Mouse (Mus musculus) forebrain, embryonic 13.5 days (tissue): ENCODE results near the gene Sash1. TPM values are rescaled to one million over a fixed set of nuclear protein-coding genes. Genes with fewer than 3 reads are reported as not detected.
A peak's percentile ranks its signal among the peaks of the same experiment; 100 is the strongest.

ENCODE experiments used
- ATAC-seq: fragments of 200-750 bp; cut with Nextera tagmentation; 2 replicates; pipeline ENCODE4 v1.8.0; 2017
- H3K27ac ChIP-seq: fragments of 300-500 bp; sonication (generic); 2 replicates; pipeline ENCODE4 v1.5.1; 2015; ENCODE audit warnings: inconsistent platforms, mild to moderate bottlenecking, moderate library complexity
- H3K27me3 ChIP-seq: fragments of 300-500 bp; sonication (generic); 2 replicates; pipeline ENCODE4 v1.6.1; 2015; ENCODE audit warnings: mild to moderate bottlenecking, inconsistent platforms
- H3K36me3 ChIP-seq: fragments of 300-500 bp; sonication (generic); 2 replicates; pipeline ENCODE4 v1.6.1; 2015; ENCODE audit warnings: mild to moderate bottlenecking, inconsistent platforms; ENCODE audit not compliant: poor library complexity, severe bottlenecking
- H3K4me1 ChIP-seq: fragments of 300-500 bp; sonication (generic); 2 replicates; pipeline ENCODE4 v1.6.1; 2015; ENCODE audit warnings: inconsistent platforms
- H3K4me2 ChIP-seq: fragments of 300-500 bp; sonication (generic); 2 replicates; pipeline ENCODE4 v1.6.1; 2015; ENCODE audit warnings: inconsistent platforms, mild to moderate bottlenecking, moderate library complexity
- H3K4me3 ChIP-seq: fragments of 300-500 bp; sonication (generic); 2 replicates; pipeline ENCODE4 v1.5.1; 2015; ENCODE audit warnings: mild to moderate bottlenecking, inconsistent platforms
- H3K9ac ChIP-seq: fragments of 300-500 bp; sonication (generic); 2 replicates; pipeline ENCODE4 v1.6.1; 2015; ENCODE audit warnings: mild to moderate bottlenecking, inconsistent platforms
- H3K9me3 ChIP-seq: fragments of 300-500 bp; sonication (generic); replicated peaks from 2 replicates; pipeline ENCODE4 v1.6.1; 2016; ENCODE audit warnings: inconsistent platforms
- WGBS: fragments of 180-500 bp; shearing (Covaris S2); methylation state at CpG from one replicate; pipeline ENCODE4 v1.1.7; 2015; 5-methylcytosine and 5-hydroxymethylcytosine counted together
- polyA plus RNA-seq: library from polyadenylated mRNA; unstranded; fragments of >200 nt; fragmentation: Nextera tagmentation; extraction: Ambion mirVana; gene quantifications from 2 replicates; pipeline ENCODE4 v1.2.1, GENCODE M21; 2015

The Sash1 gene
- polyA plus RNA-seq, 1 experiment from 2014 or later = 2.5 TPM

DNA sequence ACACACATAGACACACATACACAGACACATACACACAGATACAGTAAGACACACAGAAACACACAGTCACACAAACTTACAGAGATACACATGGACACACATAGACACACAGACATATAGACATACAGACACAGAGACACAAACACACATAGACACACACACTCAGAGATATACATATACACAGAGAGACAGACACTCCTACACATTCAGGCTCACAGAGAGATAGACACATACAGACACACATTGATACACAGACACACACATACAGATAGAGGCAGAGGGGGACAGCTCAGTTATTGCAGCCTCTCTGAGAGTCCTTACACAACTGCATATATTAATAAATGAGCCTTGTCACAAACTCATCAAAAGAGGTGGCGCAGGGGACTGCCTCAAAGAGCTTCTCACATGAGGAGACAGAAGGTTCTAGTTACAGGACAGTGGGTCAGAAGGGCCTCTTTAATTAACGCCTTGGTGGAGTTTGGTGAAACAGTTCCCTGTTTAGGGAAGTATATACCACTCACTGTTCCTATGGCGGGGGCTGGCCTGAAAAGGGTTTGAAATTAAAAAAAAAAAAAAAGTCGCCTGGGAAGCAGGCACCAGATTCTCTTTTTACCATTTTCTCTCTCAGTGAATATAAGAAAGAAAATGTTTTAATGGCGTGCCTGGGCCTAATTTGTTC, 12.4 kb upstream of the Sash1 start:
- H3K4me1 ChIP-seq = no peaks in the 10 kb centered on the region
- H3K27ac ChIP-seq = no peak overlapping the region
- no peak for ATAC-seq
- H3K9me3 ChIP-seq = no peaks in the 10 kb centered on the region
- H3K4me3 ChIP-seq = no peak overlapping the region
- no peaks in the 10 kb centered on the region for H3K36me3 ChIP-seq
- H3K4me2 ChIP-seq = no peak overlapping the region
- H3K27me3 ChIP-seq = no peaks in the 10 kb centered on the region
- whole genome bisulfite sequencing = 55% methylated on average over 5 of the region's 5 CpGs
- no peak overlapping the region for H3K9ac ChIP-seq

DNA sequence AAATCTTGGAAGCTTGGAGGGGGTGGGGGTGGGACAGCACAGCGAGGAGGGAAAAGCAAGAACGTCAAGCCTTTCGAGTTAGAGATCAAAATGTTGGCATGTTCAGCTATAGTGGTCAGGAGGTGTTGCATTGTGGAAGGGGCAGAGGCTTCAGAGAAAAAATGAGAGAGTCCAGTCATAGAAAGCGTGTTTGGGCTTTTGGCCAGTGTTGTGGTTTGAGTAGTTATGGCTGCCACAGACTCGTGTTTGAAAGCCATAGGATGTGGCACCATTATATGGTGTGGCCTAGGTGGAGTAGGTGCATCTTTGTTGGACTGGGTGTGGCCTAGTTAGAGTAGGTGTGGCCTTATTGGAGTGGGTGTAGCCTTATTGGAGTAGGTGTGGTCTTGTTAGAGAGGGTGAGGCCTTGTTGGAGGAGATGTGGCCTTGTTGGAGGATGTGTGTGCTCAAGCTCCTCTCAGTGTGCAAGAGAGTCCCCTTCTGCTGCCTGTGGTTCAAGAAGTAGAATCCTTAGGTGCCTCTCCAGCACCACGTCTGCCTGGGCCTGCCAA, 9.2 kb upstream of the Sash1 start:
- no peaks in the 10 kb centered on the region for H3K36me3 ChIP-seq
- H3K4me2 ChIP-seq = no peak overlapping the region
- H3K9me3 ChIP-seq = no peaks in the 10 kb centered on the region
- ATAC-seq = no peak
- no peak overlapping the region for H3K27ac ChIP-seq
- no peaks in the 10 kb centered on the region for H3K4me1 ChIP-seq
- no peaks in the 10 kb centered on the region for H3K27me3 ChIP-seq
- 91% methylated on average over 6 of the region's 6 CpGs for WGBS
- no peak overlapping the region for H3K4me3 ChIP-seq
- H3K9ac ChIP-seq = no peak overlapping the region

DNA sequence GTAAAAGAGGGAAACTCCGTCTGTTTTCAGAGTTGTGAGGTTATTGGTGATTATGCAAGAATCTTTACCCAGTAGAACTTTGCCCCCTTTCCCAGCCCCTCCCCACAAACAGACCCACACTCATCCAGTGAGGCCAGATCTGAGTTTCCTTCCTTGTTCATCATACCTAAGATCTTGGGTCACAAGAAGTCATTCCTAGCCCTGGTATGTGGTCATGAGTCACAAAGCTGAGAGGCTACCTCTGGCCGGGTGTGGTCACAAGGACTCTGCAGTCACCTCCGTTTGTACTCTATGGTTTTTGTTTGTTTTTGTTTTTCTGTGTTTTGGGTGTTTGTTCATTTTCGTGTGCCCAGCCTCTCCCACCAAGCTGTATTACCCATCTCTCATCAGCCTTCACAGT, 4.6 kb upstream of the Sash1 start:
- ATAC-seq = no peak
- Histone ChIP-seq H3K4me2 (no peak overlapping the region), H3K4me3 (no peak overlapping the region), H3K4me1 (peaks cover 2% of the 10 kb centered on the region; the same call in 1 of the 2 replicates), H3K27ac (no peak overlapping the region), H3K36me3 (no peaks in the 10 kb centered on the region), H3K27me3 (peaks cover 10% of the 10 kb centered on the region; the same call in 1 of the 2 replicates), H3K9me3 (no peaks in the 10 kb centered on the region), H3K9ac (no peak overlapping the region)
- 93% methylated on average over 4 of the region's 4 CpGs for WGBS

DNA sequence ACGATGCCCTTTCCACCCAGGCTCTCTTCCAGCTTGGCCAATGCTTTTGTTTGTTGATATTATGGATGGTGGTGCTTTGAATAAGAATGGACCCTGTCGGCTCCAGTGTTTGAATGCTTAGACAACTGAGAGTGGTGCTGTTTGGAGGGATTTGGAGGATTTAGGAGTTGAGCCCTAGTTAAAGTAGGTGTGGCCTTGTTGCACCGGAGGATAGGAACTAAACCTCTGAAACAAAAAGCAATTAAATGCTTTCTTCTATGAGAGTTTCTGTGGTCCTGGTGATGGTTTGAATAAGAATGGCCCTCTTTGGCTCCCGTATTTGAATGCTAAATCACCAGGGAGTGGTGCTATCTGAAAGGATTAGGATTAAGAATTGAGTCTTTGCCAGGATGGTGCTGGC, 3.5 kb upstream of the Sash1 start:
- no peak for ATAC-seq
- WGBS = 6% methylated on average over 4 of the region's 4 CpGs
- no peak overlapping the region for H3K9ac ChIP-seq
- peaks cover 6% of the 10 kb centered on the region; the same call in 1 of the 2 replicates for H3K4me1 ChIP-seq
- H3K4me3 ChIP-seq = no peak overlapping the region
- H3K4me2 ChIP-seq = no peak overlapping the region
- no peaks in the 10 kb centered on the region for H3K9me3 ChIP-seq
- no peaks in the 10 kb centered on the region for H3K36me3 ChIP-seq
- no peak overlapping the region for H3K27ac ChIP-seq
- peaks cover 14% of the 10 kb centered on the region; the same call in 1 of the 2 replicates for H3K27me3 ChIP-seq

DNA sequence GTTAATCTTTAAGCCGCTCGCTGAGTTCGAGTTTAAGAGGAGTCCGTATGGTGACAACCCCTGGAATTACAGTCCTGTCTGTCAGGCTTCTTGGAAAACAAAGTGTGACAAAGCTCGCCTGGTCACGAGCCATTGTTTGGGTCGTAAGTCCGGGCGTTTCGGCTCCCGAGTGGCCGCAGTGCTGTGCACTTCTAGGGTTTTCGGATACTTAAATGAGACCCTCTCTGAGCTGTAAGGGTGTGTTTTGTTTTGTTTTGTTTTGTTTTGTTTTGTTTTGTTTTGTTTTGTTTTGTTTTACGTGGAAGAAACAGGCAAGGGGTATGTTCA, 621 bp upstream of the Sash1 start:
- Histone ChIP-seq H3K27ac (peak overlapping the region; percentile 85), H3K9ac (peak overlapping the region; percentile 69), H3K27me3 (peaks cover 14% of the 10 kb centered on the region; the same call in 1 of the 2 replicates), H3K4me2 (peak overlapping the region; percentile 87), H3K9me3 (no peaks in the 10 kb centered on the region), H3K4me1 (peaks cover 13% of the 10 kb centered on the region; the same call in 1 of the 2 replicates), H3K4me3 (peak overlapping the region; percentile 65), H3K36me3 (no peaks in the 10 kb centered on the region)
- ATAC-seq = no peak; the same call in 1 of the 2 replicates
- 1% methylated on average over 14 of the region's 14 CpGs for WGBS

DNA sequence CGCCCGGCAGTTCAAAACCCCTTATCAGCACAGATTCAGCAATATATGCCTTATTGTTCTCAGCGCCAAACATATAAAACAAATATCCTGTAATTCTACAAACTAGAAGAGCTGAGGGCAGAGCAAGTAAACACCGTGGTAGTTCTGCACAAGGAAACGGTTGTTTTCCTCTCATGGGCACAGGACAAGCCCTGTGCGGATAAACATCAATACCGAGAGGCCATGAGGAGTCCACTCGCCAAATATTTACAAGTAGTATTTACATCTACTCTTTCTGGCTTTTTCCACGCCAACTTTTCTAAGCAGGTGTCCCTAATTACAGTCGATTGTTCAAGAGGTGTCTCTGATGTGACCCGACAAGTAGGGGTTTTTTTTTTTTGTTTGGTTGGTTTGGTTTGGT, 669 bp downstream of the Sash1 start:
- no peak for ATAC-seq
- 3% methylated on average over 11 of the region's 11 CpGs for WGBS
- peak overlapping the region; percentile 69 for H3K9ac ChIP-seq

DNA sequence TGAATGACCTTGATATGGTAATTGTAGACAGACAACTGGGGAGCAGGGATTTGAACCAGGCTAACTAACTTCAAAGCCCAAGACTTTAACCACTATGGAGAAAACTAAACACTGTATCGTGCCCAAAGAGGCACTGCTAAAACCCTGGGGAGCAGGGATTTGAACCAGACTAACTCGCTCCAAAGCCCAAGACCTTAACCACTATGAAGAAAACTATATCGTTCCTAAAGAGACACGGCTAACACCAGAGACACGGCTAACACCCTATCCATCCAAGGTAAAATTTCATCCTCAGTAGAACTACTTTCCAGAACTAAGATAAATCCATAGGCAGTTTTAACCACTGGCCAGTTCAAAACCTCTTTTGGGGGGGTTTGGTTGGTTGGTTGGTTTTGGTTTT, 1.3 kb downstream of the Sash1 start:
- Histone ChIP-seq H3K9me3 (no peaks in the 10 kb centered on the region), H3K36me3 (no peaks in the 10 kb centered on the region), H3K4me3 (0 out of 2 replicates have a peak overlapping the region, but pooled peaks have one; percentile 65), H3K27me3 (peaks cover 14% of the 10 kb centered on the region; the same call in 1 of the 2 replicates), H3K27ac (no peak overlapping the region), H3K9ac (no peak overlapping the region), H3K4me2 (peak overlapping the region; percentile 87), H3K4me1 (peaks cover 17% of the 10 kb centered on the region; the same call in 1 of the 2 replicates)
- WGBS = 56% methylated on average over 5 of the region's 5 CpGs
- no peak for ATAC-seq

More for the DNA sequence above, 669 bp downstream of the Sash1 start:
- Histone ChIP-seq H3K9me3 (no peaks in the 10 kb centered on the region), H3K27me3 (peaks cover 14% of the 10 kb centered on the region; the same call in 1 of the 2 replicates), H3K36me3 (no peaks in the 10 kb centered on the region), H3K4me2 (peak overlapping the region; percentile 87), H3K4me1 (peaks cover 17% of the 10 kb centered on the region; the same call in 1 of the 2 replicates), H3K27ac (peak overlapping the region; percentile 85; the same call in 1 of the 2 replicates), H3K4me3 (peak overlapping the region; percentile 65)

DNA sequence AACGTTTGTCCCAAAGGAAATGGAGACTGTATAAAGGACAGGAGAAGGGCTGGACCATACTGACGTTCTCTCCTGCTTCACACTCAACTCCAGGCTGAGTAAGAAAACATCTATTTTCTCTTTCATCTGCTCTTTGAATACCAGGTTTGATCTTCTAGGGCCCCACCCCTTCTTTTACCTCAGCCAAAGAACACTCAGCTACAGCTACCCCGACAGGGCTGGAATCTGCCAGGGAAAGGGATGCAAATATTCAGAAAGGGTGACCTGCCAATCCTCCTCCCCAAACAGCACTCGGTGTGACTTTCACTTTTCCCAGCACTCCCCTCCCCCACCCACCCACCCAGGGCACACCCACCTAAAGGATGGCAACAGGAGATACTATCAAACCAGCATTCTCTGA, 2.2 kb downstream of the Sash1 start:
- whole genome bisulfite sequencing = 28% methylated on average over 4 of the region's 4 CpGs
- Histone ChIP-seq H3K4me2 (peak overlapping the region; percentile 87), H3K4me3 (no peak overlapping the region)

DNA sequence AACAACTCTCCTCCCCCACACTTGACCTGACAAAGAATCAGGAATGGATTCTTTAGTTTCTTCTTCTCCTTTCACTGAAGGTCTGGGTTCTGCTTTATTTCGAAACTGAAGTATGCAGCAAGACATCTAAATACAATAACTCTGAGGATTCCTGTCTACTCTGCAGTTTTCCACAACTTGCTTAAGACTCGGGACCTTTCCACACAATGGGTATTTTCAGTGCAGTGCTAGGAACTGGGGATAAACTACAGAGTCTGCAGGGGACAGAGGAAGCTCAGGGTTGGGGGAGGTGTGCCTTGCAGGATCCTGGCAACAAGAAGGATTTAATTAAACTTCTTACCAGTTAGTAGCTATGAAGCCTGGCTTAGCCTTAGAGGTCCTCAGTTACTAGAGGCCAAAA, 4.1 kb downstream of the Sash1 start:
- Histone ChIP-seq H3K4me3 (no peak overlapping the region), H3K27ac (no peak overlapping the region), H3K4me1 (peaks cover 19% of the 10 kb centered on the region; the same call in 1 of the 2 replicates), H3K9ac (no peak overlapping the region), H3K9me3 (no peaks in the 10 kb centered on the region), H3K27me3 (peaks cover 6% of the 10 kb centered on the region; the same call in 1 of the 2 replicates), H3K4me2 (no peak overlapping the region), H3K36me3 (no peaks in the 10 kb centered on the region)
- 6% methylated on average over 2 of the region's 2 CpGs for WGBS
- no peak for ATAC-seq

More for the DNA sequence above, 2.2 kb downstream of the Sash1 start:
- H3K9ac ChIP-seq = no peak overlapping the region
- peaks cover 16% of the 10 kb centered on the region; the same call in 1 of the 2 replicates for H3K27me3 ChIP-seq
- no peaks in the 10 kb centered on the region for H3K9me3 ChIP-seq
- H3K36me3 ChIP-seq = no peaks in the 10 kb centered on the region
- peaks cover 19% of the 10 kb centered on the region; the same call in 1 of the 2 replicates for H3K4me1 ChIP-seq
- no peak for ATAC-seq
- H3K27ac ChIP-seq = no peak overlapping the region

DNA sequence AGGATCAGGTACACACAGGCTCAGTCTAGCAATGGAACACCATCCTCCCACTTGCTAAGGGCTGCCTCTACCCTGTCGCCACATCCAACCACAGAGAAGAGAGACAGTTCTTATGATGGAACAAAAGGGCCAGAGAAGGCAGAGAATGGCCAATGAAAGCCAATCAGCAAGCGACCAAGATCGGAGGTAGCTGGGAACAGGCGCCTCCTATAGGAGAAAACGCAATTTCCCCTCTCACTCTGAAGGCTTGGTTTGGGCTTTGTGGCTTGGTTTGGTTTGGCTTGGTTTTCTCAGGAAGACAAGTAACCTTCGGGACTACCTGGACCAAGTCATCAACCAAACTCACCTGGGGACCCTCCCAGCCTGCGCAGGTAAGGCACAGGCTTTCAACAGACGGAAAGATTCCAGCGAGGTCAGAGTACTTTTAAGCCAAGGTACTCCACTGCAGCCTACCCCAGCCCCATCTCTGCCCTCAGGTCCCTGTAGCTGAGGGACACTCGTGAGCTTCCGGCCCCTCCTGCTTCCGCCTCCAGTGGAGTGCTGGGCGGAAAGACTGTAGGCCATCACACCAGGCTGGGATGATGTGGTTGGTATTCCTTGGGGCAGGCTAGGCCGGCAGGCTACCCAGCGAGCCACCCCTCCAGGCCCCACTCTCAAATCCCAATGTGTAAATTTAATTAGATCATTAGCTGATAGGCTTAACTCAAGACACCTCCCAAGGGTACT, 4.8 kb downstream of the Sash1 start:
- H3K27me3 ChIP-seq = peaks cover 6% of the 10 kb centered on the region; the same call in 1 of the 2 replicates
- no peak overlapping the region for H3K9ac ChIP-seq
- no peak for ATAC-seq
- H3K4me1 ChIP-seq = peaks cover 19% of the 10 kb centered on the region; the same call in 1 of the 2 replicates
- no peak overlapping the region for H3K4me3 ChIP-seq
- H3K9me3 ChIP-seq = no peaks in the 10 kb centered on the region
- WGBS = 33% methylated on average over 15 of the region's 15 CpGs
- H3K36me3 ChIP-seq = no peaks in the 10 kb centered on the region
- H3K4me2 ChIP-seq = no peak overlapping the region
- no peak overlapping the region for H3K27ac ChIP-seq

DNA sequence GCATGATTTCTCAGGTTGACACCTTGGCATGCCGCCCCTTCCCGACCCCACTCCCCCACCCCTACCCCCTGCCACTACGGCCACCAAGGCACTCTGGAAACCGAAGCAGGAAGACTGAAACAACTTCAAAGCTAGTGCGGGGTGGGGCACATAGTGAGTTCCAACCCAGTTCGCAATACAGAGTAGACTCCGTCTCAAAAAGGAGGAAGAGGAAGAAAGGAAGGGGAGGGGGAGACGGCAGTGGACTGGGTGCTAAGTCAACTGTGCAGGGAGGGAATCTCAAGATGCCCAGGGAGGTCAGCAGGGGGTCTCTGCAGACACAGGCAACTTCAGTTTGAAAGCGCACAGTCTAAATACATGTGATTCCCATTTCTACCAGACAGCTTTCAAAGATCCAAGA, 7.0 kb downstream of the Sash1 start:
- Histone ChIP-seq H3K27me3 (0 out of 2 replicates have a peak, but pooled peaks cover 2% of the 10 kb centered on the region), H3K9me3 (no peaks in the 10 kb centered on the region), H3K4me2 (no peak overlapping the region), H3K36me3 (no peaks in the 10 kb centered on the region), H3K9ac (no peak overlapping the region), H3K27ac (no peak overlapping the region), H3K4me1 (peaks cover 14% of the 10 kb centered on the region; the same call in 1 of the 2 replicates), H3K4me3 (no peak overlapping the region)
- no peak for ATAC-seq
- 46% methylated on average over 9 of the region's 9 CpGs for WGBS

DNA sequence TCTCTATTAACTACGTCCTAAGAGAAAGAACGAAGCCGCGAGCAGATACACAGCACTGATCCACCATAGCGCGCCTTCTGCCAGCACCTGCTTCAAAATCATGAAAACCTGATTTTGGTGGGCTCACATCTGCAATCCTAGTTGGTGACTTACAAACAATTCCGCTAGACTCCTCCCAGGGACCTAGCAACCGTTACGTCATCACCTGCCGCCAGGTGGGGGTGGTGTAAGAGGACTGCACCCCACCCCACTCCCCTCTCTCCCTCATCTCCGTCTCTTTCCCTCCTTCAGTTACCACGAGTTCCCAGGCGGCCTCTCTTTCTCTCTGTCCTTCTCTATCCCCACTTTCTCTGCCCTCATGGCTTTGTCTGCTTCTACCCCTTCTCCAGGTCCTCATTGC, 7.5 kb downstream of the Sash1 start:
- H3K4me2 ChIP-seq = no peak overlapping the region
- ATAC-seq = no peak
- WGBS = 68% methylated on average over 13 of the region's 13 CpGs
- H3K9ac ChIP-seq = no peak overlapping the region
- no peak overlapping the region for H3K27ac ChIP-seq
- H3K9me3 ChIP-seq = no peaks in the 10 kb centered on the region
- no peak overlapping the region for H3K4me3 ChIP-seq
- no peaks in the 10 kb centered on the region for H3K36me3 ChIP-seq
- H3K27me3 ChIP-seq = 0 out of 2 replicates have a peak, but pooled peaks cover 2% of the 10 kb centered on the region
- H3K4me1 ChIP-seq = peaks cover 10% of the 10 kb centered on the region; the same call in 1 of the 2 replicates
